Mouse (Mus musculus) MEL (cell line): ENCODE measurements around the gene Kctd14.

Source experiments
- EP300 ChIP-seq, 2 experiments: IDR thresholded peaks; 2 replicates each; pipeline ENCODE4 v1.6.1; 2011; ENCODE audit warnings: improper control_type of control experiment in 2 of 2, low read length in 2 of 2, low read depth in 1 of 2, mild to moderate bottlenecking in 1 of 2
- POLR2A ChIP-seq, 2 experiments: IDR thresholded peaks; 2 replicates each; pipeline ENCODE4 v1.6.1; 2011 to 2012; ENCODE audit warnings: low read length in 2 of 2, mild to moderate bottlenecking in 2 of 2, control low read depth in 1 of 2, improper control_type of control experiment in 1 of 2, low read depth in 1 of 2, moderate library complexity in 1 of 2; ENCODE audit not compliant: control insufficient read depth in 1 of 2, insufficient read depth in 1 of 2, poor library complexity in 1 of 2
- POLR2AphosphoS2 ChIP-seq: IDR thresholded peaks from 2 replicates; pipeline ENCODE4 v1.6.1; 2011; ENCODE audit warnings: low read length, improper control_type of control experiment

DNA sequence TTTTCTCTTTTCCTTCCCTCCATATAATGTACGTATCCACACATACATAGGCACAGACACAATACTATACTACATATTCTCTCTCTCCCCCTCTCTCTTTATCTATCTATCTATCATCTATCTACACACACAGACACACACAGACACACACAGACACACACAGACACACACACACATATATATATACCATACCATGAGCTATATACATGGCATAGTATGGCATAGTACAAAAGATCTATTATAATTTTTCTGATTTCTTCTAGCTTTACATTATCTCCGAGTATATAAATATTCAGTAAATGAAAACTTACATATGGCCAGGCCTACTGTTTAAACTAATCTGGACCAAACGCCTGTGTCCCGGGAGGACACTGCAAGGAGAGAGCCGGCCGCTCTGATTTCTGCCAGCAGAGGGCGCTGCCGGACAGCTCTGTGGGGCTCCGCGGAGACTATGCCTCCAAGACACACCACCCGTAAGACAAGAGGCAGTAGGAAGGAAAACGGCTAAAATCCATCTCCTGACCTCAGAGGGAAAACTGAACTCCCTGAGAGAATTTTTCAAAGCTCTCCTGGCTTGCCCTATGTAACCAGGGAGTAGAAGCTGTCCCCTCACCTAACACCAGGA, 26.4 kb upstream of the Kctd14 start:
- TF ChIP-seq EP300 (IDR thresholded peaks at IDR 0.05; ENCODE audit: low read depth in 1 of 2, low read length in 2 of 2), result no peak
- TF ChIP-seq POLR2A (IDR thresholded peaks at IDR 0.05; ENCODE audit: control insufficient read depth in 1 of 2, insufficient read depth in 1 of 2, low read depth in 1 of 2, low read length in 2 of 2, poor library complexity in 1 of 2), result no peak
- TF ChIP-seq POLR2AphosphoS2, result no peak
